Mouse (Mus musculus): ENCODE data around the gene Kin. TPM values are rescaled to one million over a fixed set of nuclear protein-coding genes. Genes with fewer than 3 reads are reported as not detected.
A peak's percentile ranks its signal among the peaks of the same experiment; 100 is the strongest.

Kin gene
- polyA plus RNA-seq, 1 experiment from 2014 or later, result 36.7 TPM

GRCm38 (mm10) chr2:10098598-10099215 lies 18.3 kb downstream of the Kin start:
- H3K4me2 ChIP-seq (ENCODE audit: low read length), result no peak overlapping the region
- H3K4me1 ChIP-seq (ENCODE audit: control insufficient read depth, insufficient read depth, low read length), result no peaks in the 10 kb centered on the region
- ATAC-seq, result peak; percentile 60
- H3K27ac ChIP-seq (ENCODE audit: low read depth, low read length), result no peak overlapping the region
- no peaks in the 10 kb centered on the region for H3K27me3 ChIP-seq (replicated peaks; ENCODE audit: control insufficient read depth, insufficient read depth, low read length)
- WGBS, result 32% methylated on average over 9 of the region's 9 CpGs
- no peak overlapping the region for H3K9ac ChIP-seq (ENCODE audit: low read length)
- no peak overlapping the region for H3K4me3 ChIP-seq (ENCODE audit: low read depth, low read length)
- H3K9me3 ChIP-seq (replicated peaks; ENCODE audit: control insufficient read depth, low read length), result no peaks in the 10 kb centered on the region
- peak; percentile 78 for DNase-seq (ENCODE audit: low spot score)
- H3K36me3 ChIP-seq (ENCODE audit: control insufficient read depth, insufficient read depth, low read length), result no peaks in the 10 kb centered on the region

GRCm38 (mm10) chr2:10100471-10100870 lies 20.1 kb downstream of the Kin start:
- Histone ChIP-seq H3K4me2 (ENCODE audit: low read length) (no peak overlapping the region), H3K9me3 (replicated peaks; ENCODE audit: control insufficient read depth, low read length) (no peaks in the 10 kb centered on the region), H3K27me3 (replicated peaks; ENCODE audit: control insufficient read depth, insufficient read depth, low read length) (no peaks in the 10 kb centered on the region), H3K27ac (ENCODE audit: low read depth, low read length) (no peak overlapping the region), H3K4me1 (ENCODE audit: control insufficient read depth, insufficient read depth, low read length) (no peaks in the 10 kb centered on the region), H3K36me3 (ENCODE audit: control insufficient read depth, insufficient read depth, low read length) (no peaks in the 10 kb centered on the region), H3K9ac (ENCODE audit: low read length) (no peak overlapping the region), H3K4me3 (ENCODE audit: low read depth, low read length) (no peak overlapping the region)
- WGBS, result 73% methylated on average over 2 of the region's 2 CpGs
- DNase-seq (ENCODE audit: low spot score) (no peak), ATAC-seq (no peak)

- DNase-seq (ENCODE audit: low spot score) (peak; percentile 62), ATAC-seq (peak; percentile 62)
- no peak overlapping the region for H3K4me3 ChIP-seq (ENCODE audit: low read depth, low read length)
- H3K27me3 ChIP-seq (replicated peaks; ENCODE audit: control insufficient read depth, insufficient read depth, low read length), result no peaks in the 10 kb centered on the region
- H3K9me3 ChIP-seq (replicated peaks; ENCODE audit: control insufficient read depth, low read length), result no peaks in the 10 kb centered on the region
- no peak overlapping the region for H3K27ac ChIP-seq (ENCODE audit: low read depth, low read length)
- H3K9ac ChIP-seq (ENCODE audit: low read length), result no peak overlapping the region
- no peaks in the 10 kb centered on the region for H3K4me1 ChIP-seq (ENCODE audit: control insufficient read depth, insufficient read depth, low read length)
- H3K36me3 ChIP-seq (ENCODE audit: control insufficient read depth, insufficient read depth, low read length), result no peaks in the 10 kb centered on the region
- no peak overlapping the region for H3K4me2 ChIP-seq (ENCODE audit: low read length)
- 45% methylated on average over 6 of the region's 6 CpGs for WGBS
These were observed 20.8 kb downstream of the Kin start for GRCm38 (mm10) chr2:10101180-10101579.

- no peaks in the 10 kb centered on the region for H3K4me1 ChIP-seq (ENCODE audit: control insufficient read depth, insufficient read depth, low read length)
- H3K9ac ChIP-seq (ENCODE audit: low read length), result no peak overlapping the region
- no peaks in the 10 kb centered on the region for H3K9me3 ChIP-seq (replicated peaks; ENCODE audit: control insufficient read depth, low read length)
- ATAC-seq, result no peak
- H3K4me2 ChIP-seq (ENCODE audit: low read length), result no peak overlapping the region
- WGBS, result 82% methylated on average over 6 of the region's 6 CpGs
- no peak for DNase-seq (ENCODE audit: low spot score)
- no peak overlapping the region for H3K27ac ChIP-seq (ENCODE audit: low read depth, low read length)
- no peaks in the 10 kb centered on the region for H3K36me3 ChIP-seq (ENCODE audit: control insufficient read depth, insufficient read depth, low read length)
- H3K4me3 ChIP-seq (ENCODE audit: low read depth, low read length), result no peak overlapping the region
- no peaks in the 10 kb centered on the region for H3K27me3 ChIP-seq (replicated peaks; ENCODE audit: control insufficient read depth, insufficient read depth, low read length)
These were observed 28.3 kb downstream of the Kin start for GRCm38 (mm10) chr2:10108535-10109189.

- H3K9me3 ChIP-seq (replicated peaks; ENCODE audit: control insufficient read depth, low read length), result no peaks in the 10 kb centered on the region
- no peak for ATAC-seq
- H3K4me3 ChIP-seq (ENCODE audit: low read depth, low read length), result no peak overlapping the region
- H3K4me1 ChIP-seq (ENCODE audit: control insufficient read depth, insufficient read depth, low read length), result no peaks in the 10 kb centered on the region
- no peak for DNase-seq (ENCODE audit: low spot score)
- H3K27me3 ChIP-seq (replicated peaks; ENCODE audit: control insufficient read depth, insufficient read depth, low read length), result no peaks in the 10 kb centered on the region
- no peak overlapping the region for H3K4me2 ChIP-seq (ENCODE audit: low read length)
- WGBS, result 73% methylated on average over 1 of the region's 1 CpGs
- no peak overlapping the region for H3K27ac ChIP-seq (ENCODE audit: low read depth, low read length)
- H3K36me3 ChIP-seq (ENCODE audit: control insufficient read depth, insufficient read depth, low read length), result no peaks in the 10 kb centered on the region
- no peak overlapping the region for H3K9ac ChIP-seq (ENCODE audit: low read length)
These were observed 38.4 kb downstream of the Kin start for GRCm38 (mm10) chr2:10118751-10119150.

GRCm38 (mm10) chr2:10119276-10119675 lies 38.9 kb downstream of the Kin start:
- H3K27me3 ChIP-seq (replicated peaks; ENCODE audit: control insufficient read depth, insufficient read depth, low read length), result no peaks in the 10 kb centered on the region
- H3K9me3 ChIP-seq (replicated peaks; ENCODE audit: control insufficient read depth, low read length), result no peaks in the 10 kb centered on the region
- no peak overlapping the region for H3K4me3 ChIP-seq (ENCODE audit: low read depth, low read length)
- WGBS, result 86% methylated on average over 8 of the region's 8 CpGs
- ATAC-seq (no peak), DNase-seq (ENCODE audit: low spot score) (no peak)
- no peaks in the 10 kb centered on the region for H3K36me3 ChIP-seq (ENCODE audit: control insufficient read depth, insufficient read depth, low read length)
- no peak overlapping the region for H3K27ac ChIP-seq (ENCODE audit: low read depth, low read length)
- no peak overlapping the region for H3K9ac ChIP-seq (ENCODE audit: low read length)
- no peak overlapping the region for H3K4me2 ChIP-seq (ENCODE audit: low read length)
- H3K4me1 ChIP-seq (ENCODE audit: control insufficient read depth, insufficient read depth, low read length), result no peaks in the 10 kb centered on the region

- Histone ChIP-seq H3K9me3 (replicated peaks; ENCODE audit: control insufficient read depth, low read length) (no peaks in the 10 kb centered on the region), H3K4me1 (ENCODE audit: control insufficient read depth, insufficient read depth, low read length) (no peaks in the 10 kb centered on the region), H3K27me3 (replicated peaks; ENCODE audit: control insufficient read depth, insufficient read depth, low read length) (no peaks in the 10 kb centered on the region), H3K4me2 (ENCODE audit: low read length) (no peak overlapping the region), H3K27ac (ENCODE audit: low read depth, low read length) (no peak overlapping the region), H3K36me3 (ENCODE audit: control insufficient read depth, insufficient read depth, low read length) (no peaks in the 10 kb centered on the region), H3K4me3 (ENCODE audit: low read depth, low read length) (no peak overlapping the region), H3K9ac (ENCODE audit: low read length) (no peak overlapping the region)
- ATAC-seq, result no peak
- 69% methylated on average over 3 of the region's 3 CpGs for WGBS
- no peak for DNase-seq (ENCODE audit: low spot score)
These were observed 41.4 kb downstream of the Kin start for GRCm38 (mm10) chr2:10121826-10122225.

- no peak for ATAC-seq
- 90% methylated on average over 4 of the region's 4 CpGs for WGBS
- Histone ChIP-seq H3K27me3 (replicated peaks; ENCODE audit: control insufficient read depth, insufficient read depth, low read length) (no peaks in the 10 kb centered on the region), H3K4me1 (ENCODE audit: control insufficient read depth, insufficient read depth, low read length) (no peaks in the 10 kb centered on the region), H3K27ac (ENCODE audit: low read depth, low read length) (no peak overlapping the region), H3K9ac (ENCODE audit: low read length) (no peak overlapping the region), H3K4me2 (ENCODE audit: low read length) (no peak overlapping the region), H3K4me3 (ENCODE audit: low read depth, low read length) (no peak overlapping the region), H3K9me3 (replicated peaks; ENCODE audit: control insufficient read depth, low read length) (no peaks in the 10 kb centered on the region), H3K36me3 (ENCODE audit: control insufficient read depth, insufficient read depth, low read length) (no peaks in the 10 kb centered on the region)
- DNase-seq (ENCODE audit: low spot score), result no peak
These were observed 45.7 kb downstream of the Kin start for GRCm38 (mm10) chr2:10126122-10126521.

GRCm38 (mm10) chr2:10127471-10127870 lies 47.1 kb downstream of the Kin start:
- no peaks in the 10 kb centered on the region for H3K9me3 ChIP-seq (replicated peaks; ENCODE audit: control insufficient read depth, low read length)
- DNase-seq (ENCODE audit: low spot score) (no peak), ATAC-seq (no peak)
- no peak overlapping the region for H3K4me3 ChIP-seq (ENCODE audit: low read depth, low read length)
- H3K4me1 ChIP-seq (ENCODE audit: control insufficient read depth, insufficient read depth, low read length), result no peaks in the 10 kb centered on the region
- H3K9ac ChIP-seq (ENCODE audit: low read length), result no peak overlapping the region
- no peak overlapping the region for H3K4me2 ChIP-seq (ENCODE audit: low read length)
- H3K27ac ChIP-seq (ENCODE audit: low read depth, low read length), result no peak overlapping the region
- H3K36me3 ChIP-seq (ENCODE audit: control insufficient read depth, insufficient read depth, low read length), result no peaks in the 10 kb centered on the region
- WGBS, result 88% methylated on average over 5 of the region's 5 CpGs
- H3K27me3 ChIP-seq (replicated peaks; ENCODE audit: control insufficient read depth, insufficient read depth, low read length), result no peaks in the 10 kb centered on the region
